Mouse (Mus musculus): ENCODE results near the gene Slc11a2.
"Not testable (repeated sequence)": the region's sequence is repeated elsewhere in the genome, so short reads cannot be mapped to it uniquely, and the experiment has no call there.

Slc11a2 gene

GRCm38 (mm10) chr15:100345484-100345883 is 79.4 kb downstream of the Slc11a2 start:
- DNase-seq, result no peak

- DNase-seq, result not testable (repeated sequence)
These were observed 83.4 kb downstream of the Slc11a2 start for GRCm38 (mm10) chr15:100341314-100341980.

All from right cerebral cortex, postnatal 25 days (tissue).